Mouse (Mus musculus) G1E (cell line): ENCODE data around the gene Supt3. TPM values are rescaled to one million over a fixed set of nuclear protein-coding genes. Genes with fewer than 3 reads are reported as not detected.

Experiments
- ATAC-seq: 2 replicates; pipeline ENCODE4 v1.8.0; 2016; ENCODE audit warnings: mild to moderate bottlenecking; ENCODE audit not compliant: insufficient number of reproducible peaks, poor library complexity, low FRiP score, severe bottlenecking; ENCODE audit errors: extremely low read depth
- DNase-seq: peaks from one replicate; pipeline ENCODE4 v3.0.0; 2012; ENCODE audit warnings: low spot score
- H3K27me3 ChIP-seq: 2 replicates; pipeline ENCODE4 v1.6.1; 2012; ENCODE audit warnings: mild to moderate bottlenecking, low read length, inconsistent platforms; ENCODE audit not compliant: insufficient read depth
- H3K36me3 ChIP-seq: replicated peaks from 2 replicates; pipeline ENCODE3; 2012; ENCODE audit warnings: mild to moderate bottlenecking, inconsistent platforms
- H3K4me1 ChIP-seq: 2 replicates; pipeline ENCODE4 v1.6.1; 2012; ENCODE audit warnings: low read depth, low read length, inconsistent platforms, mixed read lengths; ENCODE audit not compliant: insufficient read depth
- H3K4me3 ChIP-seq: 2 replicates; pipeline ENCODE4 v1.5.1; 2012; ENCODE audit warnings: low read depth, mild to moderate bottlenecking, inconsistent platforms, low read length, moderate library complexity, mixed read lengths
- H3K9me3 ChIP-seq: replicated peaks from 2 replicates; pipeline ENCODE4 v1.6.1; 2012; ENCODE audit warnings: inconsistent platforms
- CTCF ChIP-seq: IDR thresholded peaks from 2 replicates; pipeline ENCODE4 v1.5.1; 2012; ENCODE audit warnings: low read depth, low read length, inconsistent platforms, mixed read lengths
- GATA1 ChIP-seq: IDR thresholded peaks from 2 replicates; pipeline ENCODE4 v1.6.1; 2012; ENCODE audit warnings: borderline replicate concordance, low read length, inconsistent platforms, mixed read lengths
- GATA2 ChIP-seq: IDR thresholded peaks from 2 replicates; pipeline ENCODE4 v1.6.1; 2012; ENCODE audit warnings: low read depth, low read length, inconsistent platforms, borderline replicate concordance
- POLR2AphosphoS5 ChIP-seq: IDR thresholded peaks from 2 replicates; pipeline ENCODE4 v1.6.1; 2012; ENCODE audit warnings: low read depth, low read length, inconsistent platforms; ENCODE audit not compliant: insufficient replicate concordance
- TAL1 ChIP-seq: conservative IDR thresholded peaks from 2 replicates; pipeline ENCODE4 v1.6.1; 2012; ENCODE audit warnings: low read depth, low read length, inconsistent platforms, mixed read lengths
- polyA plus RNA-seq: library from polyadenylated mRNA; stranded (reverse); fragments of >175 nt; gene quantifications from 2 replicates; pipeline ENCODE4 v1.2.3, GENCODE M21; 2012
- total RNA-seq, 2 experiments: library from RNA; stranded (forward) in 1 of 2; stranded (reverse) in 1 of 2; fragments of 200-1000 nt in 1 of 2; fragments of >200 nt in 1 of 2; fragmentation: Nextera tagmentation in 1 of 2; gene quantifications; 2 replicates each; pipeline ENCODE4 v1.2.3; 2014 to 2017

The Supt3 gene
- total and polyA plus RNA-seq, 3 experiments, result 4.8 to 25.4 (median 8.9) TPM

- DNase-seq, result no peak
- no peak overlapping the region for H3K4me3 ChIP-seq
- no peaks in the 10 kb centered on the region for H3K4me1 ChIP-seq
- H3K9me3 ChIP-seq, result no peaks in the 10 kb centered on the region
- no peak for TF ChIP-seq TAL1
- no peak for TF ChIP-seq POLR2AphosphoS5
- no peak for TF ChIP-seq GATA1
- TF ChIP-seq GATA2, result no peak
- no peak for TF ChIP-seq CTCF
- no peaks in the 10 kb centered on the region for H3K36me3 ChIP-seq
- no peak for ATAC-seq
- H3K27me3 ChIP-seq, result no peaks in the 10 kb centered on the region
Observed at GRCm38 (mm10) chr17:44807031-44807430, 30.1 kb downstream of the Supt3 start.

DNA sequence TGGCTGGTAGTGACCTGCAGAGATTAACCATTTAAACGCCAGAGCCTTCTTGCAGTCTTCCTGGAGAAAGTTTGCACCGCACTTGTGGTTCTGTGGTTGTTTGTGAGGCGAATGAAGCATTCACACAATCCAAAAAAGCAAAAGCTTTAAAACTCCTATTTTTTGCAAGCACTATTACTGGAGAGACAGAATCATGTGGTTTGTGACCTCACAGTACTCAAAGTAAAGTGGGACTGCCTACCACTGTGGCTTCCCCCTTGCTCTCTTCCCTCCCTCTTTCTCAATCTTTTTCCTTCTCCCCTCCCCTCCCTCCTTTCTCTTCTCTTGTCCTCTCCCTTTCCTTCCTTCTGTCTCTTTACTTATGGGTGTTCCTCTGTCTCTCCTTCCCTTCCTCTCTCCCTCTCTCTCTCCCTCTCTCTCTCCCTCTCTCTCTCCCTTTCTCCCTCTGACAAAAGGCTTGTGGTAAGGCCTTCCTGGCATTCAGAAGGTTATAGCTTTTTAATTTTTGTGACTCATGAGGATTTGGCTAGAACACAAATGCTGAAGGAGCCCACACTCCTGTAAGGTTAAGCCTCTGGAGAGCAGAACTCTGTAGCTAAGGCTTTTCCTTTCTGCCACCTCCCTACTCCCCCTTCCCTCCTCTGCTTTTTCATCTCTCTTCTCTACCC, 37.7 kb downstream of the Supt3 start, which contains the start of gene Runx2:
Runx2 (minus strand) TSS at position 290 of the 668 bp plus-strand sequence.
- TF ChIP-seq GATA1 (no peak), TAL1 (no peak), GATA2 (no peak), CTCF (no peak), POLR2AphosphoS5 (no peak)
- ATAC-seq, result no peak
- Histone ChIP-seq H3K4me3 (no peak within 1 kb of the TSS), H3K27me3 (no peaks in the 10 kb centered on the region), H3K4me1 (no peaks in the 10 kb centered on the region), H3K9me3 (no peaks in the 10 kb centered on the region), H3K36me3 (no peaks in the 10 kb centered on the region)
- DNase-seq, result no peak

- no peak overlapping the region for H3K4me3 ChIP-seq
- no peak for DNase-seq
- no peaks in the 10 kb centered on the region for H3K4me1 ChIP-seq
Observed at GRCm38 (mm10) chr17:44818825-44819224, 41.9 kb downstream of the Supt3 start.

DNA sequence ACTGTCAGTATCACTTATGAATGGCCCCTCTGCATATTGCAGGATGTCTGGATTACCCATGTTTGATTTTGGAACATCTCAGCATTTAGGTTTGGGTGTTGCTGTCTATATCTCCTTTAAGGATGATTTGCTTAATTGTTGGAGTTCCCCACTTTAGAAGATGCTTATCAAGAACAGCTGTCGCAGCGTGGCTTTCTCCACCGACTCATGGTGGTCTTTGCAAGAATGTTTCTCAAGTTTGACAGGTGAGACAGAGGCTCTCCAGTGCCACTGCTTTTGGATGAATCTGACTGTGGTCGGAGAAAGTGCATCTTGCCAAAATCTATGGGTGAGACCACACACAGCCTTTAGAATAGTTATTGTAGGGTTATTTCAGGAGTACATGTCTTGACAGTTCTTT, 42.9 kb downstream of the Supt3 start:
- Histone ChIP-seq H3K9me3 (no peaks in the 10 kb centered on the region), H3K27me3 (no peaks in the 10 kb centered on the region), H3K36me3 (no peaks in the 10 kb centered on the region), H3K4me3 (no peak overlapping the region), H3K4me1 (no peaks in the 10 kb centered on the region)
- DNase-seq, result no peak
- ATAC-seq, result no peak
- TF ChIP-seq TAL1, result no peak

More at GRCm38 (mm10) chr17:44818825-44819224, 41.9 kb downstream of the Supt3 start:
- no peak for ATAC-seq
- H3K27me3 ChIP-seq, result no peaks in the 10 kb centered on the region
- no peaks in the 10 kb centered on the region for H3K9me3 ChIP-seq
- no peaks in the 10 kb centered on the region for H3K36me3 ChIP-seq
- no peak for TF ChIP-seq POLR2AphosphoS5
- no peak for TF ChIP-seq GATA1

GRCm38 (mm10) chr17:44821940-44822339, 45.0 kb downstream of the Supt3 start:
- no peaks in the 10 kb centered on the region for H3K27me3 ChIP-seq
- TF ChIP-seq CTCF (no peak), TAL1 (no peak), POLR2AphosphoS5 (no peak), GATA1 (no peak), GATA2 (no peak)
- ATAC-seq (no peak), DNase-seq (no peak)
- H3K36me3 ChIP-seq, result no peaks in the 10 kb centered on the region
- no peaks in the 10 kb centered on the region for H3K4me1 ChIP-seq
- H3K4me3 ChIP-seq, result no peak overlapping the region
- H3K9me3 ChIP-seq, result no peaks in the 10 kb centered on the region

- Histone ChIP-seq H3K36me3 (no peaks in the 10 kb centered on the region), H3K9me3 (no peaks in the 10 kb centered on the region; the same call in 1 of the 2 replicates), H3K4me3 (no peak overlapping the region), H3K4me1 (no peaks in the 10 kb centered on the region), H3K27me3 (no peaks in the 10 kb centered on the region)
- ATAC-seq, result no peak
- no peak for DNase-seq
- TF ChIP-seq GATA2, result no peak
- TF ChIP-seq TAL1, result no peak
- TF ChIP-seq GATA1, result no peak
- TF ChIP-seq POLR2AphosphoS5, result no peak
- no peak for TF ChIP-seq CTCF
Observed at GRCm38 (mm10) chr17:44827124-44827523, 50.2 kb downstream of the Supt3 start.

- no peak for DNase-seq
- Histone ChIP-seq H3K4me3 (no peak overlapping the region), H3K9me3 (no peaks in the 10 kb centered on the region; the same call in 1 of the 2 replicates), H3K4me1 (no peaks in the 10 kb centered on the region), H3K27me3 (no peaks in the 10 kb centered on the region), H3K36me3 (no peaks in the 10 kb centered on the region)
- TF ChIP-seq CTCF (no peak), GATA1 (no peak), POLR2AphosphoS5 (no peak), GATA2 (no peak), TAL1 (no peak)
- no peak for ATAC-seq
Observed at GRCm38 (mm10) chr17:44827964-44828363, 51.0 kb downstream of the Supt3 start.
